Mouse (Mus musculus): Measurements from ENCODE around the gene Rfx8. TPM values are rescaled to one million over a fixed set of nuclear protein-coding genes. Genes with fewer than 3 reads are reported as not detected.
A peak's percentile ranks its signal among the peaks of the same experiment; 100 is the strongest.
"Not testable (repeated sequence)": the region's sequence is repeated elsewhere in the genome, so short reads cannot be mapped to it uniquely, and the experiment has no call there.

Gene Rfx8
- total RNA-seq, 4 experiments from 2014 or later: 0.18 to 1.2 (median 0.45) TPM; not detected in 1

GRCm38 (mm10) chr1:39691974-39692373, 28.8 kb downstream of the Rfx8 start:
- DNase-seq (ENCODE audit: low spot score in 2 of 2): no peak

- no peak for DNase-seq (ENCODE audit: low spot score in 2 of 2)
Measured at GRCm38 (mm10) chr1:39691061-39691460, 29.7 kb downstream of the Rfx8 start.

GRCm38 (mm10) chr1:39688573-39688972, 32.2 kb downstream of the Rfx8 start:
- DNase-seq (ENCODE audit: low spot score in 2 of 2): no peak

GRCm38 (mm10) chr1:39687279-39687678, 33.5 kb downstream of the Rfx8 start:
- no peak for DNase-seq (ENCODE audit: low spot score in 2 of 2)

DNA sequence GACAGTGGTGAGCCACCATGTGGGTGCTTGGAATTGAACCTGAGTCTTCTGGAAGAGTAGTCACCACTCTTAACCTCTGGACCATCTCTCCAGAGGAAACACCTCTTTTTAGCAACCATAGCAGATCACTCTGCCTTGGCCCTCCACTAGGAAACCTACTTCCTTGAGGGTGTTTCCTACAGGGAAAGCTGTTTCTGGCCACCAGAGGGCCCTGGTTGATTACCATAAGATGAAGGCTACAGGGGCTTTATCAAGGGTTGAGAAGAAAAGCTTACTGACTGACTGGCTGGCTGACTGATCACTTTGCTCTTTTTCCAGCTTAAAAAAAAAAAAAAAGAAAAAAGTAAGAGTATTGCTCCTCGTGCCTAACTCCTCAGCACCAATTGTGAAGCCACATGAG, 35.0 kb downstream of the Rfx8 start:
- DNase-seq (ENCODE audit: low spot score in 2 of 2): peak; percentile 67 to 76

- DNase-seq (ENCODE audit: low spot score in 2 of 2): no peak
Measured at GRCm38 (mm10) chr1:39681638-39682037, 39.2 kb downstream of the Rfx8 start.

DNA sequence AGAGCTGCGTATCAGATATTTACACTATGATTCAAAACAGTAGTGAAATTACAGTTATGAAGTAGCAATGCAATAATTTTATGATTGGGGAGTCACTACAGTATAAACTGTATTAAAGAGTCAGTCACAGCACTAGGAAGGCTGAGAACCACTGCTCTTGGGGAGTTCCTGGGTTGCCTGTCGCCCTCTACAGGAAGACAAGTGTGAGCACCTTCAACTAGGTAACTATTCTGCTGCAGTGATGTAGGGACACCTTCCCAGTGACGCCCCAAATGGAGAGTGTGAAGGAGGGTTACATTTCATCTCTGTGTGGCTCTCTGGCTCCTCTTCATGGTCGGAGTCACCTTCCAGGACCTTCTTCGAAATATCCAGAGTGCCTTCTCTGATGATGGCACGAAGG, 40.3 kb downstream of the Rfx8 start:
- DNase-seq (ENCODE audit: low spot score in 2 of 2): no peak

- DNase-seq (ENCODE audit: low spot score in 2 of 2): no peak
Measured at GRCm38 (mm10) chr1:39678883-39679282, 41.9 kb downstream of the Rfx8 start.

- DNase-seq (ENCODE audit: low spot score in 2 of 2): no peak
Measured at GRCm38 (mm10) chr1:39676221-39676876, 44.4 kb downstream of the Rfx8 start.

- no peak for DNase-seq (ENCODE audit: low spot score in 2 of 2)
Measured at GRCm38 (mm10) chr1:39672362-39673105, 48.3 kb downstream of the Rfx8 start.

DNA sequence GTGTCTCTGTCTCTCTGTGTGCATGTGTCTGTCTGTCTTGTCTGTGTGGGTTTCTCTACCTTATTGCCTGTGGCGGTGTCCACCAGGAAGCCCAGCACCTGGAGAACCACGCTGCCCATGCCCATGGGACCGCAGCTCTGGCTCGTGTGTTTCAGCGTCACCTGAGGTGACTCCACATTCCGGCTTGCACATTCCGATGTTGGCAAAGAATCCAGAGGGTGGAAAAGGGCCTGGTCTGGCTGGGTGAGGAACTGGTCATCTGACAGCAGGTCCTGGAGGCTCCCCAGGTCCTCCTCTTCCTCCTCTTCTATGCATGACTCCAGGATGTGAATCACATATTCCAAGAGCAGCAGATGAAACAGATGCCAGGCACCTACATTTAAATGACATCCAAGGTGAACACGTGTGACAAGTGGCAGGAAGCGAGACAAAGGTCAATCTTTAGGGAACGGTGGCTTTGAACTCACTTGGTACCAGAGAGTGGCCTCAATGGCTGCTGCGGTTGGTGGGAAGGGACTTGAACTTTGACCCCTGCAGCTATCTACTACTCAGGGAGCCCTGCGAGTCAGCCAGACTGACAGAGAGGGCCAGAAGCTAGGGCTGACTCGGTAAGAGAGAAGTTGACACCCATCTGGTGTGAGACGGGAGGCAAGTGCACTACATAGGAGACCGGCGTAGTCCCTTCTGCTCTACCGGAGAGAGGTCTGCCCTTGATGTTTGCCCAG, 50.4 kb downstream of the Rfx8 start:
- no peak for DNase-seq (ENCODE audit: low spot score in 2 of 2)

DNA sequence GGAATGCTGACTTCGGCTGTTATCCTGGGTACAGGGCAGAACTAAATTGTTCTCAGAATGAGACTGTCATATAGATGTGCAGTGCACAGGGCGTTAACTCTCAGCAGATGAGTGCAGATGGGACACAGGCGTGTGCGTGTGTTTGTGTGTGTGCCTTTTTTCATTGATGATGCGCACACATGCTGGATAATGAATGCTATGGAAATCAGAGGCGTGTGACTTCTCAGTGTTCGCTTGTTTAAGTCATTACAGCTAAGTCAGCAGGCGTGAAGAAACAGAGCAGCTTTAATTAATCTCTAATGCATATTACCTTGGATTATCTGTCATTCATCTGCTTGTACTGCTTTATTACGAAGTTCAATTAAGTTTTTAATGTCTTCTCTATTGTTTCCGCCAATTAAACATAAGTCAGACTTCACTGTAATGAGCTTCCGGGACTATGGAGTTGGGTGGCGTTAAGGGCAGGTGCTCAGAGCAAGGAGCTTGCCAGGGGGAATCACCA, 54.0 kb downstream of the Rfx8 start:
- DNase-seq (ENCODE audit: low spot score in 2 of 2): no peak

DNA sequence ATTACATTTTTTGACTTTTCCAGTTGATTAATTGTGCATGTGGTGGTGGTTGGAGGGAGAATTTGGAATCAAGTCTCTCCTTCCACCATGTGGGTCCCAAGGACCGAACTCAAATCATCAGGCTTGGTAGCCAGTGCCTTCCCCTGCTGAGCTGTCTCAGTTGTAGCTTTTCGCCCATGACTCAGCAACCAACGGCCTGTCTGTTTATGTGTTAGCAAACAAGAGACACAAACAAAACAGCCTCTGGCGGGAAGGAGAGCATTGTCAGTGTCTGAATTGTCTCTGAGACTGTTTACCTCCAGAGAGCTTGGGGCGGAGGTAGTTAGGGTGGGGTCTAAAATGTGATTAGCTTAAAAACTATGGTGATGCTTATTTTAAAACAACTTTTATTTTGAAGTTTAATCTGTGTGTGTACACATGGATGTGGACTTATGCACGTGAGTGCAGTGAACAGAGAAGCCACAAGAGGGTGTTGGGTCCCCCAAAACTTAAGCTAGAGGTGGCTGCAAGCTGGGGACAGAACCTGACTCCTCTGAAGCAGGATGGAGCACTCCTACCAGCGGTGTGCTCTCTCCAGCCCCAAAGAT, 56.7 kb downstream of the Rfx8 start:
- DNase-seq (ENCODE audit: low spot score in 2 of 2): no peak

- DNase-seq (ENCODE audit: low spot score in 2 of 2): no peak
Measured at GRCm38 (mm10) chr1:39663050-39663449, 57.7 kb downstream of the Rfx8 start.

- no peak for DNase-seq (ENCODE audit: low spot score in 2 of 2)
Measured at GRCm38 (mm10) chr1:39656976-39657529, 63.7 kb downstream of the Rfx8 start.

GRCm38 (mm10) chr1:39654901-39655300, 65.9 kb downstream of the Rfx8 start:
- DNase-seq (ENCODE audit: low spot score in 2 of 2): not testable (repeated sequence)

- no peak for DNase-seq (ENCODE audit: low spot score in 2 of 2)
Measured at GRCm38 (mm10) chr1:39653028-39653427, 67.8 kb downstream of the Rfx8 start.

DNA sequence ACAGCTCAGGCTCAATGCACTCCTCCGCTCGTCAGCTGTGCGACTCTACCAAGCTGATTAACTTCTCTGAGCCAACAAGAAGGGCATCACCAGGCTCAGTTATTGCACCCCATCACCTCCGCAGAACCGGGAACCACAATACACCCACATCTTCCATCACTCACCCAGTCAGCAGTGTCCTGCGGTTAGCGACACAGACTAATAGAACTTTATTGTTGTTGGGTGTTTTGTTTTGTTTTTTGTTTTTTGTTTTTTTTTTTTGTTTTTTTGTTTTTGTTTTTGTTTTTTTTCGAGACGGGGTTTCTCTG, 69.6 kb downstream of the Rfx8 start, which contains the start of gene Creg2:
Gene Creg2 (minus strand): TSS at position 234 of the 308 bp plus-strand sequence.
- no peak for DNase-seq (ENCODE audit: low spot score in 2 of 2)

DNA sequence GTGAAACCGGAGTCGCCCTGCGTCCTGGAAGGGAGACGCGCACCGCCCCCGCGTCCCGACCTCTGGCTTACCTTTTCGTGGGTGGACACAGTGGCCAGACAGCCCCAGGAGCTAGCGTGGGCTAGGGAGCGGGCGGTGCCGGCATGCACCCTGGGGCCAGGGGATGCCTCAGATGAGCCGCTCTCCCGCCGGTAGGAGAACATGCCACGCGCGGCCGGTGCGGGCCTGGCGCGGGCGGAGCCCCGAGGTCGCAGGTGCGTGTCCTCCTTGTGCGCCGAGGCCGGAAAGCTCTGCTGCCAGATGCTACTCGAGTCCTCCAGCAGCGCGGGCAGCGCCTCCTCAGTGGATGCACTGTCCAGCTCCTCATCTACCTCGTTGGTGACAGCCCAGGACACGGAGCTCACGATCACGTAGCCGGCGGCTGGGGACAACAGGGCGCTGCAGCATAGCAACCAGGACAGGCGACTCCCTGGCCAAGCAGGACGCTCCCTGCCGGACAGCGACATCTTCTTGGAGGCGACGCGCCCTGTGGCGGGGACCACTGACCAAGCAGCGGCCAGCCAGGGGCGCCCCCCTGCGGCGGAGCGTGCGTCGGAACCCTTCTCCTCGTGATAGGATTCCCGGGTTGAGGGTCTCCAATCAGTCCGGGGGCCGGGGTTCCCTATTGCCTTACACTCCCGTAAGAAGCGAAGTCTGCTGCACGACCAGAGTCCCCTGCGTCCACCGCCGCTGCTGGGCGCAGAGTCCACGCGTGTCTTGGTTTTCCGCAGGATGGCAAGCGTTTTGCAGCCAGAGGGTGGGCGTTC, 70.2 kb downstream of the Rfx8 start:
- peak; percentile 68 to 77 for DNase-seq (ENCODE audit: low spot score in 2 of 2)

GRCm38 (mm10) chr1:39649691-39650434, 70.9 kb downstream of the Rfx8 start:
- DNase-seq (ENCODE audit: low spot score in 2 of 2): peak; percentile 63 to 74

Data from layer of hippocampus, adult 8-10 months (tissue).